Mouse (Mus musculus) embryonic stem cell, embryonic (primary cell): ENCODE data around the gene Stat4.

Source experiments
- CTCF ChIA-PET, 4 experiments: fragments of 300-600 bp in 2 of 4; fragments of 350-600 bp in 2 of 4; sonication (Branson Sonifier 250); formaldehyde crosslinking; loops; one replicate each; lab custom pipeline; 2022; ENCODE audit warnings: inconsistent platforms in 2 of 4; lab: Charles Lee
- POLR2A ChIA-PET, 4 experiments: fragments of 300-600 bp in 2 of 4; fragments of 350-600 bp in 2 of 4; sonication (Branson Sonifier 250); formaldehyde crosslinking; loops; one replicate each; lab custom pipeline; 2022; ENCODE audit warnings: antibody characterized with exemption in 4 of 4, inconsistent platforms in 1 of 4; lab: Charles Lee

The Stat4 gene

GRCm38 (mm10) chr1:52148178-52148577 is 161.2 kb downstream of the Stat4 start:
- ChIA-PET CTCF (interaction anchor here in 3 of 4 experiments (1.7 to 2.0 kb wide), 3 partner anchors 11 to 159 kb away, joined by 4 to 6 read pairs (median 5); partner anchors contain the start of gene Stat1 (in 1 of the 3)), POLR2A (interaction anchor here in 1 of 4 experiments (1.0 to 3.4 kb wide), 3 partner anchors 11 to 84 kb away, joined by 3 to 18 read pairs (median 4); partner anchors contain the start of gene Gls)

- ChIA-PET CTCF (no interaction called here), POLR2A (interaction anchor here in 2 of 4 experiments (1.0 to 3.4 kb wide), 4 partner anchors 10 to 84 kb away, joined by 3 to 18 read pairs (median 4); partner anchors contain the start of gene Gls (in 1 of the 2))
These were observed 161.7 kb downstream of the Stat4 start for GRCm38 (mm10) chr1:52148696-52149095.

DNA sequence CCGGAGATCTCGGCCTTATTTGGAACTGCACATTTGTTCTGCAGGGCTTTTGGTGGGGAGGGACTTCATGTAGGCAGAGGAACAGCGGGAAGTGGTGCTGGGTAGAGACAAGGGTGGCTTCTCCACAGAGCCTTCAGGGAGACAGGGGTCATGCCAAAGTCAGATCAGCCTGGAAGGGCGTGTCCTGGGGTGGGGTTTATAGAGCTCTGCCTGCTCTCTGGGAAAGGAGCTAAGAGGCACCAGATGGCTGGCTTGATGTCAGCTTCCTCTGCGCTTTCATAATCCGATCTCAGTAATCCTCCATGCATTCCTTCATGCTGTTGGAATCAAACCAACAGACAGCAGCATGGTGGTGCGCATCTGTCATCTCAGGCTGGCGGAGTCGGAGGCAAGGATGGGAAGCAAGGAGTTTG is 163.0 kb downstream of the Stat4 start:
- ChIA-PET POLR2A (interaction anchor here in 2 of 4 experiments (0.6 to 3.4 kb wide), 9 partner anchors 13 to 672 kb away, joined by 3 to 18 read pairs (median 3); partner anchors contain the start of genes Gls (in 2 of the 2), Nabp1 (in 1 of the 2) and Stat1 (in 1 of the 2)), CTCF (interaction anchor here in 1 of 4 experiments (1.4 kb wide), 1 partner anchor 18 kb away, joined by 3 read pairs; no protein-coding TSS in a partner anchor)

GRCm38 (mm10) chr1:52150676-52151075 is 163.7 kb downstream of the Stat4 start:
- CTCF ChIA-PET: interaction anchor here in 1 of 4 experiments (1.4 kb wide), 1 partner anchor 19 kb away, joined by 3 read pairs; no protein-coding TSS in a partner anchor

GRCm38 (mm10) chr1:52151166-52151565 is 164.2 kb downstream of the Stat4 start:
- ChIA-PET CTCF (interaction anchor here in 1 of 4 experiments (1.4 kb wide), 1 partner anchor 19 kb away, joined by 3 read pairs; no protein-coding TSS in a partner anchor), POLR2A (interaction anchor here in 2 of 4 experiments (0.6 to 3.4 kb wide), 5 partner anchors 10 to 81 kb away, joined by 3 to 18 read pairs (median 3); partner anchors contain the start of gene Gls (in 1 of the 2))

More at GRCm38 (mm10) chr1:52150676-52151075, 163.7 kb downstream of the Stat4 start:
- POLR2A ChIA-PET: interaction anchor here in 2 of 4 experiments (1.0 to 3.4 kb wide), 5 partner anchors 11 to 82 kb away, joined by 3 to 18 read pairs (median 4); partner anchors contain the start of genes Gls (in 1 of the 2) and Stat1 (in 1 of the 2)

DNA sequence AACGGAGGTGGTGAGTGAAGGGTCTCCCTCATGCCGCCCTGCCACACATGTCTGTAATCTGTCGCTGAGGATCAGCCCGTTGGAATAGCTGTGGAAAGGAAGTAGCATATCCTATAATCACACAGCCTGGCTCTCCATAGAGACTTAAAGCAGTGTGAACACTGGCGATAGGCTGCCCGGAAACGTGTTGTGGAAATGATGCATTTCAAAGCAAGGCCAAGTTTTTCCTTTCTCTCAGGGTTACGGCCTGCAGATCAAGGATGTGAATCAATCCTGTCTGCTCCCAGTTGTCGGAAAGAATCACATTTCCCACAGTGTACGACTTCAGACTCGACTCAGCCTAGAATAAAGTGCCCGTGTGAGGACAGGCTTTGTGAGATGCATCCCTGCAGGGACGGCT is 165.4 kb downstream of the Stat4 start:
- ChIA-PET CTCF (no interaction called here), POLR2A (interaction anchor here in 3 of 4 experiments (0.6 to 1.6 kb wide), 4 partner anchors 15 to 329 kb away, joined by 4 to 6 read pairs (median 4); partner anchors contain the start of gene Gls (in 2 of the 3))

- ChIA-PET POLR2A (interaction anchor here in 3 of 4 experiments (0.6 to 1.6 kb wide), 4 partner anchors 15 to 328 kb away, joined by 4 to 6 read pairs (median 4); partner anchors contain the start of gene Gls (in 2 of the 3)), CTCF (no interaction called here)
These were observed 166.0 kb downstream of the Stat4 start for GRCm38 (mm10) chr1:52152936-52153335.

- POLR2A ChIA-PET: interaction anchor here in 1 of 4 experiments (0.9 kb wide), 1 partner anchor 13 kb away, joined by 3 read pairs; no protein-coding TSS in a partner anchor
- CTCF ChIA-PET: no interaction called here
These were observed 167.9 kb downstream of the Stat4 start for GRCm38 (mm10) chr1:52154890-52155289.

GRCm38 (mm10) chr1:52156351-52156750 is 169.4 kb downstream of the Stat4 start:
- CTCF ChIA-PET: interaction anchor here in 1 of 4 experiments (1.3 kb wide), 1 partner anchor 9 kb away, joined by 7 read pairs; no protein-coding TSS in a partner anchor

More at GRCm38 (mm10) chr1:52156351-52156750, 169.4 kb downstream of the Stat4 start:
- POLR2A ChIA-PET: interaction anchor here in 3 of 4 experiments (1.1 to 2.5 kb wide), 6 partner anchors 9 to 77 kb away, joined by 3 to 11 read pairs (median 4); partner anchors contain the start of gene Gls (in 3 of the 3)
